Mouse (Mus musculus) stomach, postnatal 0 days (tissue): ENCODE measurements around the gene Slc16a2. TPM values are rescaled to one million over a fixed set of nuclear protein-coding genes. Genes with fewer than 3 reads are reported as not detected.
A peak's percentile ranks its signal among the peaks of the same experiment; 100 is the strongest.

Experiments
- ATAC-seq: fragments of 200-750 bp; cut with Nextera tagmentation; 2 replicates; pipeline ENCODE4 v1.8.0; 2017; ENCODE audit not compliant: low FRiP score, low TSS enrichment
- DNase-seq: peaks from one replicate; pipeline ENCODE4 v3.0.0-alpha.2; 2016; ENCODE audit warnings: low spot score
- H3K27ac ChIP-seq: fragments of 300-500 bp; sonication (generic); replicated peaks from 2 replicates; pipeline ENCODE4 v1.5.1; 2014; ENCODE audit warnings: mild to moderate bottlenecking, control low read depth
- H3K27me3 ChIP-seq: fragments of 300-500 bp; sonication (generic); 2 replicates; pipeline ENCODE4 v1.6.1; 2014; ENCODE audit warnings: low read length; ENCODE audit not compliant: control insufficient read depth, insufficient read depth
- H3K36me3 ChIP-seq: fragments of 300-500 bp; sonication (generic); 2 replicates; pipeline ENCODE4 v1.6.1; 2014; ENCODE audit warnings: low read length, mixed read lengths; ENCODE audit not compliant: control insufficient read depth, insufficient read depth
- H3K4me1 ChIP-seq: fragments of 300-500 bp; sonication (generic); replicated peaks from 2 replicates; pipeline ENCODE4 v1.6.1; 2014; ENCODE audit warnings: antibody characterized with exemption; ENCODE audit not compliant: control insufficient read depth, insufficient read depth
- H3K4me2 ChIP-seq: fragments of 300-500 bp; sonication (generic); replicated peaks from 2 replicates; pipeline ENCODE4 v1.6.1; 2014; ENCODE audit warnings: low read depth, mild to moderate bottlenecking, control low read depth, moderate library complexity
- H3K4me3 ChIP-seq: fragments of 300-500 bp; sonication (generic); 2 replicates; pipeline ENCODE4 v1.5.1; 2014; ENCODE audit warnings: low read depth, low read length, control low read depth
- H3K9ac ChIP-seq: fragments of 300-500 bp; sonication (generic); 2 replicates; pipeline ENCODE4 v1.6.1; 2014; ENCODE audit warnings: mild to moderate bottlenecking, low read length, control low read depth, mixed read lengths
- H3K9me3 ChIP-seq: fragments of 300-500 bp; sonication (generic); 2 replicates; pipeline ENCODE4 v1.6.1; 2016; ENCODE audit warnings: low read length; ENCODE audit not compliant: control insufficient read depth
- CTCF ChIP-seq: IDR thresholded peaks from 2 replicates; pipeline ENCODE4 v1.5.1; 2016; ENCODE audit warnings: antibody characterized with exemption, low read depth, mild to moderate bottlenecking, moderate library complexity
- EP300 ChIP-seq: optimal IDR thresholded peaks from 2 replicates; pipeline ENCODE3; 2016; ENCODE audit warnings: antibody characterized with exemption
- WGBS: fragments of 180-500 bp; shearing (Covaris S2); extraction: QIAGEN DNeasy Blood & Tissue Kit; methylation state at CpG from one replicate; pipeline ENCODE4 v1.1.7; 2014; 5-methylcytosine and 5-hydroxymethylcytosine counted together
- polyA plus RNA-seq: library from polyadenylated mRNA; unstranded; fragments of >200 nt; fragmentation: Nextera tagmentation; extraction: Ambion mirVana; gene quantifications from 2 replicates; pipeline ENCODE4 v1.2.1, GENCODE M21; 2015

The Slc16a2 gene
- polyA plus RNA-seq, result 5.5 and 6.0 TPM in 2 replicates

- Histone ChIP-seq H3K27ac (peak within 1 kb of the TSS; percentile 81), H3K4me1 (no peaks in the 10 kb centered on the region), H3K4me3 (peak within 1 kb of the TSS; percentile 53), H3K4me2 (peak within 1 kb of the TSS; percentile 74), H3K36me3 (no peaks in the 10 kb centered on the region), H3K27me3 (no peaks in the 10 kb centered on the region), H3K9me3 (no peaks in the 10 kb centered on the region), H3K9ac (peak within 1 kb of the TSS; percentile 58)
- peak; percentile 67 for DNase-seq
- ATAC-seq, result peak; percentile 80
- 16% methylated on average over 12 of the region's 17 CpGs for WGBS
- no peak for TF ChIP-seq EP300
- TF ChIP-seq CTCF, result no peak
Measured at GRCm38 (mm10) chrX:103821832-103822196, at the start of gene Slc16a2. TSS of gene Slc16a2 (minus strand) at chrX:103821983.

- Histone ChIP-seq H3K9me3 (no peaks in the 10 kb centered on the region), H3K27me3 (no peaks in the 10 kb centered on the region), H3K4me3 (no peak overlapping the region), H3K4me1 (no peaks in the 10 kb centered on the region), H3K9ac (no peak overlapping the region), H3K27ac (no peak overlapping the region), H3K36me3 (no peaks in the 10 kb centered on the region), H3K4me2 (no peak overlapping the region)
- DNase-seq, result no peak
- TF ChIP-seq EP300, result no peak
- TF ChIP-seq CTCF, result no peak
- WGBS, result 52% methylated on average over 2 of the region's 2 CpGs
- ATAC-seq, result no peak
Measured at GRCm38 (mm10) chrX:103863502-103863901, 41.7 kb upstream of the Slc16a2 start.

GRCm38 (mm10) chrX:103862877-103863276 is 41.1 kb upstream of the Slc16a2 start:
- Histone ChIP-seq H3K9me3 (no peaks in the 10 kb centered on the region), H3K4me2 (no peak overlapping the region), H3K27me3 (no peaks in the 10 kb centered on the region), H3K4me3 (no peak overlapping the region), H3K27ac (no peak overlapping the region), H3K4me1 (no peaks in the 10 kb centered on the region), H3K36me3 (no peaks in the 10 kb centered on the region), H3K9ac (no peak overlapping the region)
- ATAC-seq (no peak), DNase-seq (no peak)
- 90% methylated on average over 3 of the region's 3 CpGs for WGBS
- TF ChIP-seq EP300 (no peak), CTCF (no peak)

GRCm38 (mm10) chrX:103845266-103845665 is 23.5 kb upstream of the Slc16a2 start:
- Histone ChIP-seq H3K9ac (no peak overlapping the region), H3K4me2 (no peak overlapping the region), H3K4me3 (no peak overlapping the region), H3K27me3 (no peaks in the 10 kb centered on the region), H3K36me3 (no peaks in the 10 kb centered on the region), H3K9me3 (no peaks in the 10 kb centered on the region), H3K4me1 (no peaks in the 10 kb centered on the region), H3K27ac (no peak overlapping the region)
- ATAC-seq, result no peak
- 41% methylated on average over 2 of the region's 2 CpGs for WGBS
- TF ChIP-seq CTCF (peak; percentile 71), EP300 (no peak)
- no peak for DNase-seq

GRCm38 (mm10) chrX:103828836-103829235 is 7.1 kb upstream of the Slc16a2 start:
- Histone ChIP-seq H3K27ac (no peak overlapping the region), H3K9ac (no peak overlapping the region), H3K36me3 (no peaks in the 10 kb centered on the region), H3K9me3 (no peaks in the 10 kb centered on the region), H3K4me3 (no peak overlapping the region), H3K4me2 (no peak overlapping the region), H3K4me1 (no peaks in the 10 kb centered on the region), H3K27me3 (no peaks in the 10 kb centered on the region)
- no peak for ATAC-seq
- DNase-seq, result no peak
- TF ChIP-seq EP300 (no peak), CTCF (no peak)
- 85% methylated on average over 2 of the region's 2 CpGs for WGBS

GRCm38 (mm10) chrX:103822271-103822811 is 558 bp upstream of the Slc16a2 start:
- Histone ChIP-seq H3K4me3 (peak overlapping the region; percentile 53), H3K36me3 (no peaks in the 10 kb centered on the region), H3K27me3 (no peaks in the 10 kb centered on the region), H3K4me1 (no peaks in the 10 kb centered on the region), H3K9me3 (no peaks in the 10 kb centered on the region), H3K4me2 (peak overlapping the region; percentile 74), H3K27ac (peak overlapping the region; percentile 81), H3K9ac (peak overlapping the region; percentile 53)
- peak; percentile 42 for DNase-seq
- ATAC-seq, result peak; percentile 77
- TF ChIP-seq EP300, result no peak
- WGBS, result 13% methylated on average over 12 of the region's 20 CpGs
